Mouse (Mus musculus) frontal cortex, postnatal 25 days (tissue): ENCODE measurements around the gene Ric3.
A peak's percentile ranks its signal among the peaks of the same experiment; 100 is the strongest.

ENCODE experiments used
- DNase-seq, 2 experiments: peaks; one replicate each; pipeline ENCODE4 v3.0.0; 2022; ENCODE audit warnings: low spot score in 2 of 2

Gene Ric3

GRCm38 (mm10) chr7:109050831-109051230 lies 32.3 kb downstream of the Ric3 start:
- no peak for DNase-seq

- no peak for DNase-seq
Measured at GRCm38 (mm10) chr7:109045876-109046275, 37.3 kb downstream of the Ric3 start.

- DNase-seq, result no peak
Measured at GRCm38 (mm10) chr7:109039445-109039844, 43.7 kb downstream of the Ric3 start.

GRCm38 (mm10) chr7:109038987-109039386 lies 44.1 kb downstream of the Ric3 start:
- no peak for DNase-seq

- no peak for DNase-seq
Measured at GRCm38 (mm10) chr7:109038121-109038735, 44.9 kb downstream of the Ric3 start.

GRCm38 (mm10) chr7:109032054-109032453 lies 51.1 kb downstream of the Ric3 start:
- DNase-seq, result no peak

- no peak for DNase-seq
Measured at GRCm38 (mm10) chr7:109031331-109031730, 51.8 kb downstream of the Ric3 start.

GRCm38 (mm10) chr7:109029961-109030465 lies 53.1 kb downstream of the Ric3 start:
- no peak for DNase-seq

- peak in 1 of 2 experiments; percentile 64 for DNase-seq
Measured at GRCm38 (mm10) chr7:109028204-109028603, 54.9 kb downstream of the Ric3 start.

GRCm38 (mm10) chr7:109027721-109028120 lies 55.4 kb downstream of the Ric3 start:
- no peak for DNase-seq

- DNase-seq, result no peak
Measured at GRCm38 (mm10) chr7:109026976-109027375, 56.2 kb downstream of the Ric3 start.

- DNase-seq, result no peak
Measured at GRCm38 (mm10) chr7:109025743-109026142, 57.4 kb downstream of the Ric3 start.

- DNase-seq, result peak; percentile 64 to 73
Measured at GRCm38 (mm10) chr7:109021428-109021827, 61.7 kb downstream of the Ric3 start.

- DNase-seq, result no peak
Measured at GRCm38 (mm10) chr7:109019243-109019642, 63.9 kb downstream of the Ric3 start.

GRCm38 (mm10) chr7:109016378-109016923 lies 66.7 kb downstream of the Ric3 start:
- no peak for DNase-seq

- DNase-seq, result no peak
Measured at GRCm38 (mm10) chr7:109014851-109015250, 68.3 kb downstream of the Ric3 start.

GRCm38 (mm10) chr7:109012998-109013625 lies 70.0 kb downstream of the Ric3 start:
- DNase-seq, result no peak

GRCm38 (mm10) chr7:109012575-109012974 lies 70.6 kb downstream of the Ric3 start:
- DNase-seq, result no peak

GRCm38 (mm10) chr7:109011596-109012180 lies 71.4 kb downstream of the Ric3 start:
- DNase-seq, result no peak

GRCm38 (mm10) chr7:109010720-109011595 lies 72.2 kb downstream of the Ric3 start:
- DNase-seq, result no peak

- DNase-seq, result no peak
Measured at GRCm38 (mm10) chr7:109009260-109009659, 73.9 kb downstream of the Ric3 start.

- DNase-seq, result no peak
Measured at GRCm38 (mm10) chr7:109003653-109004052, 79.5 kb downstream of the Ric3 start.
